Mouse (Mus musculus) bone marrow macrophage, adult 2 months (primary cell): ENCODE data around the gene Mmgt2. TPM values are rescaled to one million over a fixed set of nuclear protein-coding genes. Genes with fewer than 3 reads are reported as not detected.
A peak's percentile ranks its signal among the peaks of the same experiment; 100 is the strongest.

Experiments
- H3K27ac ChIP-seq: 2 replicates; pipeline ENCODE4 v1.5.1; 2012; ENCODE audit warnings: low read depth, low read length; ENCODE audit not compliant: insufficient read depth
- H3K4me1 ChIP-seq: 2 replicates; pipeline ENCODE4 v1.6.1; 2012; ENCODE audit warnings: low read length; ENCODE audit not compliant: control insufficient read depth, insufficient read depth
- H3K4me3 ChIP-seq: 2 replicates; pipeline ENCODE4 v1.5.1; 2012; ENCODE audit warnings: mild to moderate bottlenecking, low read length, moderate library complexity; ENCODE audit not compliant: insufficient read depth
- CTCF ChIP-seq: IDR thresholded peaks from 2 replicates; pipeline ENCODE4 v1.5.1; 2012; ENCODE audit warnings: low read depth, mild to moderate bottlenecking, low read length, moderate library complexity
- POLR2A ChIP-seq: IDR thresholded peaks from 2 replicates; pipeline ENCODE4 v1.6.1; 2012; ENCODE audit warnings: mild to moderate bottlenecking, low read depth, low read length, borderline replicate concordance
- polyA plus RNA-seq: library from polyadenylated mRNA; stranded (reverse); fragments of >200 nt; gene quantifications from 2 replicates; pipeline ENCODE4 v1.2.4, GENCODE M21; 2012; ENCODE audit not compliant: missing spikeins, insufficient read depth, insufficient read length

Gene Mmgt2
- polyA plus RNA-seq, 1 experiment: 40.5 TPM

- TF ChIP-seq CTCF (no peak), POLR2A (no peak)
- Histone ChIP-seq H3K4me1 (peaks cover 40% of the 10 kb centered on the region), H3K4me3 (no peak overlapping the region), H3K27ac (no peak overlapping the region)
These were observed 27.4 kb upstream of the Mmgt2 start for GRCm38 (mm10) chr11:62621079-62621478.

- H3K27ac ChIP-seq: peak overlapping the region; percentile 6; the same call in 1 of the 2 replicates
- peaks cover 45% of the 10 kb centered on the region for H3K4me1 ChIP-seq
- no peak overlapping the region for H3K4me3 ChIP-seq
- no peak for TF ChIP-seq POLR2A
- TF ChIP-seq CTCF: no peak
These were observed 26.7 kb upstream of the Mmgt2 start for GRCm38 (mm10) chr11:62621586-62622283.

- TF ChIP-seq POLR2A (no peak), CTCF (no peak)
- Histone ChIP-seq H3K4me1 (peaks cover 46% of the 10 kb centered on the region), H3K4me3 (no peak overlapping the region)
These were observed 25.6 kb upstream of the Mmgt2 start for GRCm38 (mm10) chr11:62622850-62623249.

DNA sequence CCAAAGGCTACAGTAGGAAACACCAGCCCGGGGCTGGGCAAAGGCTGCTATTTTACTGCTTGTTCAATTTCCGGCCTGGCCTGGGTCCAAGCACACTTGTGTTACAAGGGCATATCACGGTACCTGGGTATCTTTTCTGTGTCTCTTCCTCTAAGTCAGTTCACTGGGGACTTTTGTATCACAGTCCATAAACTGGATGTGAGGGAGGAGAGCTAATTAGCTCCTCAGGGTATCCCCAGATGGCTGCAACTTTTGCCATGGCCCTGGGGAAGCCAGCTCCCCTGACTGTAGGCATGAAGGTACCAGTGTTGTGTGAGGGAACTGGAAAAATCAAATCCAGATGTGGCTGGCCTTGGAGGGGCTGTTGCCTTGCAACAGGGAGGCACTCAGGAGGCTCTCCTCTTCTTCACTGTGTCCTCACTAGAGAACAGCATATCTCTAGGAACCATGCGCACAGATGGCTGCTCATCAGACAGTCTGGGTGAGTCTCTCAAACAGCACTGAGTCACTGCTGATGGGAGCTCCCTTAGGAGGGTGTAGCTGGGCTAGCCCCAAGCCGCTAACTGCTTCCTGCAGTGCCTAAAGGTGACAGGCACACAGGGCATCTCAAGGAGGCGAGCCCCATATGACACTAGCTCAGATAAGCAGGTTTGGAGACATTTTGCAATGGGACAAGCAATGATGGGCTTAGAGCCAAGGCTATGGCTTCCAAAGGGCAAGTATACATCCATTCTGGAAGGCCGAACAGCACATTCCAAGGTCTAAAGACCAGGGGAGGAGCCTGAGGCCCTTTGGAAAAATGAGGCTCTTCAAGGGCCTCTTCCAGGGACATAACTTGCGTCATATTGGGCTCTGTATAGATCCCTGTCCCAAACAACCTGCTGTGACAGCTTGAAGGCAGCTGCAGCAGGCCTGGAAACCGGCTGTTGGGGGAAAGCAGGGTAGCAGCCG is 23.8 kb upstream of the Mmgt2 start:
- Histone ChIP-seq H3K27ac (no peak overlapping the region), H3K4me1 (peaks cover 63% of the 10 kb centered on the region), H3K4me3 (no peak overlapping the region)
- no peak for TF ChIP-seq CTCF
- TF ChIP-seq POLR2A: no peak

More at GRCm38 (mm10) chr11:62622850-62623249, 25.6 kb upstream of the Mmgt2 start:
- H3K27ac ChIP-seq: no peak overlapping the region

DNA sequence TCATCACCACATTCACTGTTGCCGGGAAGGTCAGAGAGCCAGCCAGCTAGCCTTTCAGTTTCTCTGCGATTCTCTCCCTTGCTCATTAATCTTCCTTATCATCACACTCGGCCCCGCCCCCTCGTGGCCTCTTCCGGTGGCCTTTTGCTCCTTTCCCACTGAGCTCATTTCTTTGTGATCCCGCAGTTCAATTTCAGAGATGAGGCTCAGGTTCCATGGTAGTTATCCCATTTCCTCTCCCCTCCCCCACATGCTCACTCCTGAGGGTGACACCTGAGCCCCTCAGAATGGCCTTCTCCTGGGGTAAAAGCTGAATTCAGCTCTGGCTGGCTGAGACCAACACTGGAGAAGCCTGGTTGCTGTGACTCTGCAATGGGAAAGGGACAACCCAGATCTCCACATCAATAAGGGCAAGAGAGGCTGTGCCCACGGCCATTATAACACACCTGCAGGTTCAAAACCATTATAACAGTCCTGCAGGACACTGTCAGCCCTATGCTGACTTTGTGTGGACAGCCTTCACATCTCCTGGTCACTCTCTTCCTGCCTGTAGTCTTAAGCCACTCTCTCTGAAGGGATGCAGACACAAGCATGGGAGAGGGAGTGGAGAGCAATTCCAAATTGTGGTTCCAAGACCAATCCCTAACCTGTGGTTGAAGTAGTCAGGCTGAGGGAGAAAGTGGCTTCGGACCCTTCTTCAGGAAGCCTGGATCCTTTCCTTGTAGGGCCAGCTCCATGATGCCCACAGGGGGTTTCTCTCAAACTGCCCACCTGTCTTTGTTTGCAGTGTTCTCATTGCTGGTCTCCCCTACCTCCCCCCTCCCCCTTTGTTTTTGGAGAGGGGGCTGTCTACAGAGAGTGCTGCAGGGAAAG is 18.9 kb upstream of the Mmgt2 start:
- Histone ChIP-seq H3K4me3 (0 out of 2 replicates have a peak overlapping the region, but pooled peaks have one; percentile 7), H3K4me1 (peaks cover 58% of the 10 kb centered on the region), H3K27ac (no peak overlapping the region)
- TF ChIP-seq POLR2A: no peak
- TF ChIP-seq CTCF: no peak

DNA sequence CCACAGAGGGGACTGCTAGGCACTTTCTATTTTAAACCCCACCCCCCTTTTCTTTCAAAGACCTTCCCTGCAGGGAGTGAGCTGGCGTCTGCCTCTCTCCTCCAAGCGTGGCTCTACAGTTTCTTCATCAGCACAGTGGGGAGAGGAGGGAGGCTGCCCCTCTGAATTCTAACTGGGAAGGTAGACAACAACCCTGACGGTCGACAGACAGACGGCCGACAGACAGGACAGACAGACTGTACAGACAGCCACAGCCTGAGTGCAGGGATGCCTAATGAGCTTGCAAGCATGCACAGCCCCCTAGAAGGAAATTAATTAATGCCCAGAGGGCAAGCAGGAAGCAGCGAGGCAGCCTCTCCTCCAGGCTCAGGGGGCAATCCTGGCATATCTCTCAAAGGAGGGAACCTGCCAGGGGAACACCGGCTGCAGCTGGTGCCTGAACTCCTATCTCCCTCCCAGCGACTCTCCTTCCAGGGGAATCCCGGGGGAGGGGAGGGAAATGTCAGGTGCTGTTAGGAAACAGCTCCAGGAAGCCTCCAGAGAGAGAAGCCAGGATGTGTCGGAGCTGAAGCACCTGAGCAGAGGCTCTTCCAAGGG is 18.1 kb upstream of the Mmgt2 start:
- H3K27ac ChIP-seq: no peak overlapping the region
- no peak overlapping the region for H3K4me3 ChIP-seq
- peaks cover 55% of the 10 kb centered on the region for H3K4me1 ChIP-seq
- no peak for TF ChIP-seq POLR2A
- no peak for TF ChIP-seq CTCF

DNA sequence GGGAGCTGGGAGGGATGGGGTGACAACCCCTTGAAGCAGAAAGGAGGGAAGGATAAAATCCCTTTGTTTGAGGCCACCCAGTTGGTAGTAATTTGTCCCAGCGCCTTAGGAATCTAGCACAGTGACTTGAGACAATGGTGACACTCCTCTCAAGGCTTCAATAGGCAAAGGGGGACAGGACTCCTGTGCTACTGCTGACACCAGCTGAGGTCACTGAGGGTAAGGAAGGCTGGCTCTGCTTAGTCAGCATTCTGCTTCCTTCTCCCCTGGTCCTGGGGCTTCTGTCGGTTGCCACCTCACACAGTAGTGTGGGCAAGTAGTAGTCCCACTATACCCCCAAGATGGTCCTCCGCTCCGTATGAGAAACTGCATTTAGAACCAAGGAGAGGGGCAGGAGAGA is 17.3 kb upstream of the Mmgt2 start:
- no peak for TF ChIP-seq POLR2A
- no peak for TF ChIP-seq CTCF
- no peak overlapping the region for H3K27ac ChIP-seq
- H3K4me3 ChIP-seq: no peak overlapping the region
- peaks cover 49% of the 10 kb centered on the region for H3K4me1 ChIP-seq

DNA sequence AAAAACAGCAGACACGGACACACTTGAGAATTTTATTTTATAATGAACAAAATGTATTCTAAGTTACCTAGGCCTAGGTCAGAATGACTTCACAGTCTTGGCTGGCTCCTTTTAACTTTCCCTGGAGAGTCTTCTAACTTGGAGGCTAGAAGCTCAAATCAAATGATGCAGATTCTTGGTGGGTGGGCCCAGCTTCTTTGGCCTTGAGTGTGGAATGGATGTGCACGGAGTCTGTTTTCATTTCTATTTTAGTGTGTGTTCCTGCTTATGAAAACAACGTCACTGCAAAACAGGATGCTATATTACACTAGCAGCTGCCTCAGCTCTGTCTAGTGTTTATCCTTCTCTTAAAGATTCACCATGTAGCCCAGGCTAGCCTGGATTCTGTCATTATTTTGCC is 13.1 kb upstream of the Mmgt2 start:
- Histone ChIP-seq H3K4me3 (no peak overlapping the region), H3K4me1 (peaks cover 50% of the 10 kb centered on the region), H3K27ac (no peak overlapping the region)
- TF ChIP-seq POLR2A (no peak), CTCF (no peak)
